In genomic region chr14:60732787-60733186, GRCm38 (mm10) we compare ENCODE assay signal across 8 mouse cellular contexts. TPM values are rescaled to one million over a fixed set of nuclear protein-coding genes. Genes with fewer than 3 reads are reported as not detected.
A peak's percentile ranks its signal among the peaks of the same experiment; 100 is the strongest.
DNase-seq lines count a peak whose midpoint lies in the region; ATAC-seq and TF ChIP-seq lines count a peak whose summit lies in the region.

No protein-coding gene starts in this region.

- H3K4me3 ChIP-seq in forebrain, postnatal 0 days (ENCODE audit: low read depth, low read length): no peak overlapping the region
- no peak overlapping the region for H3K4me3 ChIP-seq in hindbrain, embryonic 13.5 days
- no peak overlapping the region for H3K4me3 ChIP-seq in liver, embryonic 14.5 days (ENCODE audit: insufficient read depth in 1 of 2, low read depth in 2 of 2, low read length in 2 of 2)

- no peaks in the 10 kb centered on the region for H3K27me3 ChIP-seq in forebrain, postnatal 0 days (ENCODE audit: insufficient read depth, low read length)
- H3K27me3 ChIP-seq in hindbrain, embryonic 13.5 days: no peaks in the 10 kb centered on the region
- H3K27me3 ChIP-seq in liver, embryonic 14.5 days (ENCODE audit: control insufficient read depth, insufficient read depth, low read length): no peaks in the 10 kb centered on the region

- no peak overlapping the region for H3K9ac ChIP-seq in forebrain, postnatal 0 days
- H3K9ac ChIP-seq in hindbrain, embryonic 13.5 days: peak overlapping the region; percentile 43; the same call in 1 of the 2 replicates
- no peak overlapping the region for H3K9ac ChIP-seq in liver, embryonic 14.5 days (replicated peaks)

- TF ChIP-seq CTCF in forebrain, postnatal 0 days (IDR thresholded peaks at IDR 0.05; ENCODE audit: low read depth): no peak
- no peak for TF ChIP-seq CTCF in liver, embryonic 14.5 days (IDR thresholded peaks at IDR 0.05; ENCODE audit: low read depth)

- H3K9me3 ChIP-seq in forebrain, postnatal 0 days (ENCODE audit: low read length): no peaks in the 10 kb centered on the region
- no peaks in the 10 kb centered on the region for H3K9me3 ChIP-seq in hindbrain, embryonic 13.5 days
- no peaks in the 10 kb centered on the region for H3K9me3 ChIP-seq in liver, embryonic 14.5 days (ENCODE audit: control insufficient read depth, low read length)

- peak; percentile 26; the same call in 1 of the 2 replicates for ATAC-seq in forebrain, postnatal 0 days
- no peak for ATAC-seq in hindbrain, embryonic 13.5 days (ENCODE audit: low FRiP score)
- ATAC-seq in liver, embryonic 14.5 days (ENCODE audit: insufficient read depth): no peak

- H3K4me2 ChIP-seq in forebrain, postnatal 0 days (ENCODE audit: low read depth): peak overlapping the region; percentile 37
- peak overlapping the region; percentile 34; the same call in 1 of the 2 replicates for H3K4me2 ChIP-seq in hindbrain, embryonic 13.5 days
- H3K4me2 ChIP-seq in liver, embryonic 14.5 days (ENCODE audit: low read depth): 0 out of 2 replicates have a peak overlapping the region, but pooled peaks have one; percentile 25

- H3K4me1 ChIP-seq in forebrain, postnatal 0 days (ENCODE audit: insufficient read depth): peaks cover 18% of the 10 kb centered on the region
- peaks cover 48% of the 10 kb centered on the region for H3K4me1 ChIP-seq in hindbrain, embryonic 13.5 days (replicated peaks)
- peaks cover 6 to 12% of the 10 kb centered on the region in 2 experiments; a peak in 3 of 4 replicates for H3K4me1 ChIP-seq in liver, embryonic 14.5 days (replicated peaks; ENCODE audit: control insufficient read depth in 2 of 2, insufficient read depth in 2 of 2, low read length in 1 of 2)

- intact Hi-C loops in left cerebral cortex, postnatal 14 days (cut with DNase I): no loop called here

- no peak for TF ChIP-seq EP300 in liver, embryonic 14.5 days (IDR thresholded peaks at IDR 0.05; ENCODE audit: low read depth)

- 0 out of 2 replicates have a peak overlapping the region, but pooled peaks have one; percentile 21 for H3K27ac ChIP-seq in forebrain, postnatal 0 days (ENCODE audit: low read depth, low read length)
- H3K27ac ChIP-seq in hindbrain, embryonic 13.5 days: peak overlapping the region; percentile 35; the same call in 1 of the 2 replicates
- no peak overlapping the region for H3K27ac ChIP-seq in liver, embryonic 14.5 days

- 23% methylated on average over 16 of the region's 16 CpGs for WGBS in forebrain, postnatal 0 days
- 26% methylated on average over 16 of the region's 16 CpGs for WGBS in hindbrain, embryonic 13.5 days
- WGBS in liver, embryonic 14.5 days (ENCODE audit: insufficient replicate concordance): 11% methylated on average over 16 of the region's 16 CpGs

- no peaks in the 10 kb centered on the region for H3K36me3 ChIP-seq in forebrain, postnatal 0 days (ENCODE audit: insufficient read depth)
- H3K36me3 ChIP-seq in hindbrain, embryonic 13.5 days: peaks cover 6% of the 10 kb centered on the region; the same call in 1 of the 2 replicates
- H3K36me3 ChIP-seq in liver, embryonic 14.5 days (replicated peaks; ENCODE audit: control insufficient read depth, insufficient read depth, low read depth): no peaks in the 10 kb centered on the region

- peak; percentile 38 to 49 for DNase-seq in left cerebral cortex, postnatal 14 days (ENCODE audit: low spot score in 2 of 2)
- DNase-seq in left cerebral cortex, adult 8-10 months (ENCODE audit: low spot score in 2 of 2): no peak
- DNase-seq in adrenal gland, postnatal 36 days: peak; percentile 66 to 77
- DNase-seq in forebrain, postnatal 0 days: peak; percentile 42
- DNase-seq in liver, embryonic 14.5 days (ENCODE audit: low read depth in 3 of 3, low spot score in 3 of 3): no peak
- peak; percentile 70 to 72 for DNase-seq in natural killer cell, adult 2 months (ENCODE audit: low spot score in 2 of 2)
- DNase-seq in cerebellum, adult 11-12 months: no peak

RNA-seq across cellular contexts. Expression of gene C1qtnf9, which starts 35.1 kb away (rescaled TPM):
- total RNA-seq in left cerebral cortex, postnatal 14 days (2021): under 1 TPM in 1 of 2 experiments, not detected in 1; 0.24 TPM
- total RNA-seq in left cerebral cortex, adult 8-10 months (2022): under 1 TPM in 3 of 4 experiments, not detected in 1; 0.19 to 0.37 (median 0.34) TPM
- 1 to 10 TPM; 5.5 to 5.9 TPM for total RNA-seq in adrenal gland, postnatal 36 days (2021)
- total RNA-seq in forebrain, postnatal 0 days (2014; rRNA removed): 0.31 TPM in 1 of 2 replicates, not detected in the other
- polyA plus RNA-seq in forebrain, postnatal 0 days (2015; fragmentation: Nextera tagmentation; extraction: Ambion mirVana): 0.26 TPM in 1 of 2 replicates, not detected in the other
- 0.12 and 0.23 TPM in 2 replicates for polyA plus RNA-seq in hindbrain, embryonic 13.5 days (2015; fragmentation: Nextera tagmentation; extraction: Ambion mirVana)
- 0.09 and 0.18 TPM in 2 replicates for polyA plus RNA-seq in liver, embryonic 14.5 days (2012; rRNA removed)
- 0.09 TPM in 1 of 2 replicates, not detected in the other for polyA plus RNA-seq in liver, embryonic 14.5 days (2014; fragmentation: Nextera tagmentation; extraction: Ambion mirVana)

RNA-seq across cellular contexts. Expression of gene Mipep, which starts 51.6 kb away (rescaled TPM):
- 10 to 100 TPM; 23.7 to 24.9 TPM for total RNA-seq in left cerebral cortex, postnatal 14 days (2021)
- 10 to 100 TPM; 25.3 to 27.7 (median 26.0) TPM for total RNA-seq in left cerebral cortex, adult 8-10 months (2022)
- 10 to 100 TPM; 37.9 to 43.6 TPM for total RNA-seq in adrenal gland, postnatal 36 days (2021)
- 26.6 and 27.4 TPM in 2 replicates for total RNA-seq in forebrain, postnatal 0 days (2014; rRNA removed)
- polyA plus RNA-seq in forebrain, postnatal 0 days (2015; fragmentation: Nextera tagmentation; extraction: Ambion mirVana): 18.3 and 19.4 TPM in 2 replicates
- polyA plus RNA-seq in hindbrain, embryonic 13.5 days (2015; fragmentation: Nextera tagmentation; extraction: Ambion mirVana): 16.4 and 17.5 TPM in 2 replicates
- 6.3 and 7.5 TPM in 2 replicates for polyA plus RNA-seq in liver, embryonic 14.5 days (2012; rRNA removed)
- polyA plus RNA-seq in liver, embryonic 14.5 days (2014; fragmentation: Nextera tagmentation; extraction: Ambion mirVana): 12.6 and 14.2 TPM in 2 replicates

Comparison
In these comparisons a context has a peak if more than half of its experiments do, and no peak if none do; other contexts are left out.
1. DNase-seq: peak in left cerebral cortex, postnatal 14 days (2 of 2), adrenal gland, postnatal 36 days (2 of 2), forebrain, postnatal 0 days (single experiment) and natural killer cell, adult 2 months (2 of 2); none in left cerebral cortex, adult 8-10 months (0 of 2), liver, embryonic 14.5 days (0 of 3) and cerebellum, adult 11-12 months (single experiment).
2. Peak in every context shown above with its lines, with median percentiles within 50 percentile points of each other: H3K4me2 ChIP-seq.